Mouse (Mus musculus) cerebellum, adult 2 months (tissue): ENCODE measurements around the gene Figla.

Experiments
- CTCF ChIP-seq: fragments of 200-500 bp; IDR thresholded peaks from 2 replicates; pipeline ENCODE4 v1.5.1; 2011; ENCODE audit warnings: low read depth, mild to moderate bottlenecking, control low read depth, low read length, moderate library complexity, borderline replicate concordance; ENCODE audit not compliant: insufficient read depth
- POLR2A ChIP-seq: fragments of 200-500 bp; IDR thresholded peaks from 2 replicates; pipeline ENCODE4 v1.6.1; 2011; ENCODE audit warnings: low read length, control low read depth, borderline replicate concordance; ENCODE audit not compliant: insufficient read depth

DNA sequence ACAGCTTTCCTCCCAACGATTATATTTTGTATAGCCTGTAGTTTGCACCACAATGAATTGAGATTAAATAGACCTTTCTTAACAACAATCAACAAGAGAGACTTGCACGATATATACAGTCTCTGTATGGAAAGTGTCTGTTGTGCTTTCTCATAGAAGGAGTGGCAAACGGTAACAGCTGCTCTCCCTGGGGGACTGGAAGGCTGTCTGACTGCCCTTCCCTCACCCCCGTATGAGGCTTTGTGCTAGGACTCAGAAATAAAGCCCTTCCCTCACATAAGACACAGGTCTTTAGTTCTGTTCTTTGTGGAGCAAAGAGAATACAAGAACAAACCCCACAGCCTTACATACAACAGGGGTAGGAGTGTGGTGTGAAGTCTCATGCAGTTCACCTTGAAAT, 37.1 kb downstream of the Figla start:
- TF ChIP-seq POLR2A, result no peak
- no peak for TF ChIP-seq CTCF
